Mouse (Mus musculus) kidney, embryonic 16.5 days (tissue): ENCODE measurements around the gene Macrod1. TPM values are rescaled to one million over a fixed set of nuclear protein-coding genes. Genes with fewer than 3 reads are reported as not detected.

Experiments
- ATAC-seq: fragments of 200-750 bp; cut with Nextera tagmentation; 2 replicates; pipeline ENCODE4 v1.8.0; 2017; ENCODE audit warnings: moderate TSS enrichment; ENCODE audit not compliant: low FRiP score, low TSS enrichment
- H3K27ac ChIP-seq: fragments of 300-500 bp; sonication (generic); 2 replicates; pipeline ENCODE4 v1.5.1; 2014; ENCODE audit warnings: low read length
- H3K27me3 ChIP-seq: fragments of 300-500 bp; sonication (generic); 2 replicates; pipeline ENCODE4 v1.6.1; 2014; ENCODE audit warnings: low read length, control low read depth, mixed read lengths; ENCODE audit not compliant: insufficient read depth
- H3K36me3 ChIP-seq: fragments of 300-500 bp; sonication (generic); 2 replicates; pipeline ENCODE4 v1.6.1; 2014; ENCODE audit warnings: low read length, control low read depth, mixed read lengths; ENCODE audit not compliant: insufficient read depth
- H3K4me1 ChIP-seq: fragments of 300-500 bp; sonication (generic); 2 replicates; pipeline ENCODE4 v1.6.1; 2014; ENCODE audit warnings: low read length, control low read depth, mixed read lengths; ENCODE audit not compliant: insufficient read depth
- H3K4me2 ChIP-seq: fragments of 300-500 bp; sonication (generic); replicated peaks from 2 replicates; pipeline ENCODE4 v1.6.1; 2014; ENCODE audit warnings: low read depth, low read length
- H3K4me3 ChIP-seq: fragments of 300-500 bp; sonication (generic); 2 replicates; pipeline ENCODE4 v1.5.1; 2014; ENCODE audit warnings: mild to moderate bottlenecking, low read length
- H3K9ac ChIP-seq: fragments of 300-500 bp; sonication (generic); replicated peaks from 2 replicates; pipeline ENCODE4 v1.6.1; 2014; ENCODE audit warnings: low read length
- H3K9me3 ChIP-seq: fragments of 300-500 bp; sonication (generic); 2 replicates; pipeline ENCODE4 v1.6.1; 2016; ENCODE audit warnings: low read length, control low read depth
- WGBS: fragments of 180-500 bp; shearing (Covaris S2); extraction: QIAGEN DNeasy Blood & Tissue Kit; methylation state at CpG from one replicate; pipeline ENCODE4 v1.1.7; 2014; 5-methylcytosine and 5-hydroxymethylcytosine counted together
- polyA plus RNA-seq: library from polyadenylated mRNA; unstranded; fragments of >200 nt; fragmentation: Nextera tagmentation; extraction: Ambion mirVana; gene quantifications from 2 replicates; pipeline ENCODE4 v1.2.1, GENCODE M21; 2015

Macrod1 gene
- 15.6 and 16.4 TPM in 2 replicates for polyA plus RNA-seq

- Histone ChIP-seq H3K4me1 (peaks cover 31% of the 10 kb centered on the region), H3K36me3 (no peaks in the 10 kb centered on the region), H3K9me3 (no peaks in the 10 kb centered on the region), H3K9ac (peak within 1 kb of the TSS; percentile 67), H3K27me3 (no peaks in the 10 kb centered on the region), H3K27ac (peak within 1 kb of the TSS; percentile 70), H3K4me3 (peak within 1 kb of the TSS; percentile 60), H3K4me2 (peak within 1 kb of the TSS; percentile 79)
- under 1% methylated on average over 72 of the region's 72 CpGs for WGBS
- ATAC-seq, result peak; percentile 62
These were observed at the start of gene Macrod1 for GRCm38 (mm10) chr19:7056248-7057087. TSS of gene Macrod1 (plus strand) at chr19:7056810.

GRCm38 (mm10) chr19:7006892-7007593 lies 49.6 kb upstream of the Macrod1 start:
- 0 out of 2 replicates have a peak overlapping the region, but pooled peaks have one; percentile 14 for H3K27ac ChIP-seq
- no peak overlapping the region for H3K4me3 ChIP-seq
- 82% methylated on average over 9 of the region's 9 CpGs for WGBS
- ATAC-seq, result no peak
- H3K9ac ChIP-seq, result no peak overlapping the region
- H3K4me1 ChIP-seq, result no peaks in the 10 kb centered on the region
- no peaks in the 10 kb centered on the region for H3K27me3 ChIP-seq
- H3K36me3 ChIP-seq, result no peaks in the 10 kb centered on the region
- H3K4me2 ChIP-seq, result no peak overlapping the region
- no peaks in the 10 kb centered on the region for H3K9me3 ChIP-seq

- no peak for ATAC-seq
- no peaks in the 10 kb centered on the region for H3K9me3 ChIP-seq
- no peak overlapping the region for H3K4me3 ChIP-seq
- H3K36me3 ChIP-seq, result no peaks in the 10 kb centered on the region
- H3K4me2 ChIP-seq, result no peak overlapping the region
- 71% methylated on average over 4 of the region's 4 CpGs for WGBS
- no peaks in the 10 kb centered on the region for H3K27me3 ChIP-seq
- no peaks in the 10 kb centered on the region for H3K4me1 ChIP-seq
- no peak overlapping the region for H3K9ac ChIP-seq
- H3K27ac ChIP-seq, result no peak overlapping the region
These were observed 44.2 kb upstream of the Macrod1 start for GRCm38 (mm10) chr19:7012426-7012825.

- no peak for ATAC-seq
- Histone ChIP-seq H3K9ac (no peak overlapping the region), H3K27me3 (no peaks in the 10 kb centered on the region), H3K27ac (no peak overlapping the region), H3K9me3 (no peaks in the 10 kb centered on the region), H3K4me3 (no peak overlapping the region), H3K4me2 (no peak overlapping the region), H3K4me1 (no peaks in the 10 kb centered on the region), H3K36me3 (no peaks in the 10 kb centered on the region)
- WGBS, result 83% methylated on average over 9 of the region's 9 CpGs
These were observed 42.6 kb upstream of the Macrod1 start for GRCm38 (mm10) chr19:7013984-7014383.

- no peak overlapping the region for H3K27ac ChIP-seq
- H3K36me3 ChIP-seq, result peaks cover 2% of the 10 kb centered on the region; the same call in 1 of the 2 replicates
- H3K4me1 ChIP-seq, result no peaks in the 10 kb centered on the region
- H3K4me2 ChIP-seq, result no peak overlapping the region
- no peak for ATAC-seq
- no peaks in the 10 kb centered on the region for H3K9me3 ChIP-seq
- no peak overlapping the region for H3K9ac ChIP-seq
- no peak overlapping the region for H3K4me3 ChIP-seq
- H3K27me3 ChIP-seq, result no peaks in the 10 kb centered on the region
- 92% methylated on average over 20 of the region's 20 CpGs for WGBS
These were observed 42.0 kb upstream of the Macrod1 start for GRCm38 (mm10) chr19:7014481-7015135.

GRCm38 (mm10) chr19:7017541-7018457 lies 38.8 kb upstream of the Macrod1 start:
- Histone ChIP-seq H3K36me3 (peaks cover 31% of the 10 kb centered on the region), H3K9me3 (no peaks in the 10 kb centered on the region), H3K9ac (no peak overlapping the region), H3K4me1 (no peaks in the 10 kb centered on the region), H3K4me2 (no peak overlapping the region), H3K27me3 (no peaks in the 10 kb centered on the region), H3K4me3 (no peak overlapping the region), H3K27ac (no peak overlapping the region)
- 73% methylated on average over 12 of the region's 12 CpGs for WGBS
- no peak for ATAC-seq

GRCm38 (mm10) chr19:7018546-7018945 lies 38.1 kb upstream of the Macrod1 start:
- no peak overlapping the region for H3K27ac ChIP-seq
- no peak overlapping the region for H3K4me3 ChIP-seq
- H3K4me1 ChIP-seq, result no peaks in the 10 kb centered on the region
- ATAC-seq, result no peak
- WGBS, result 82% methylated on average over 11 of the region's 11 CpGs
- no peak overlapping the region for H3K9ac ChIP-seq
- H3K9me3 ChIP-seq, result no peaks in the 10 kb centered on the region
- H3K4me2 ChIP-seq, result no peak overlapping the region
- H3K36me3 ChIP-seq, result peaks cover 36% of the 10 kb centered on the region
- H3K27me3 ChIP-seq, result no peaks in the 10 kb centered on the region

GRCm38 (mm10) chr19:7019191-7019590 lies 37.4 kb upstream of the Macrod1 start, which contains the start of gene Fermt3:
TSS of gene Fermt3 (minus strand) at chr19:7019469.
- no peak within 1 kb of the TSS; the same call in 1 of the 2 replicates for H3K27ac ChIP-seq
- H3K9me3 ChIP-seq, result no peaks in the 10 kb centered on the region
- peaks cover 41% of the 10 kb centered on the region for H3K36me3 ChIP-seq
- WGBS, result 74% methylated on average over 5 of the region's 5 CpGs
- H3K4me1 ChIP-seq, result no peaks in the 10 kb centered on the region
- no peak within 1 kb of the TSS for H3K9ac ChIP-seq
- no peaks in the 10 kb centered on the region for H3K27me3 ChIP-seq
- no peak for ATAC-seq
- no peak within 1 kb of the TSS for H3K4me3 ChIP-seq
- H3K4me2 ChIP-seq, result no peak within 1 kb of the TSS

GRCm38 (mm10) chr19:7020224-7020641 lies 36.4 kb upstream of the Macrod1 start:
- no peak overlapping the region; the same call in 1 of the 2 replicates for H3K27ac ChIP-seq
- H3K36me3 ChIP-seq, result peaks cover 51% of the 10 kb centered on the region
- WGBS, result 43% methylated on average over 3 of the region's 3 CpGs
- peak; percentile 57; the same call in 1 of the 2 replicates for ATAC-seq
- H3K4me3 ChIP-seq, result no peak overlapping the region
- no peaks in the 10 kb centered on the region for H3K9me3 ChIP-seq
- no peak overlapping the region for H3K4me2 ChIP-seq
- H3K9ac ChIP-seq, result no peak overlapping the region
- H3K27me3 ChIP-seq, result no peaks in the 10 kb centered on the region
- H3K4me1 ChIP-seq, result no peaks in the 10 kb centered on the region
